In the genomic region with DNA sequence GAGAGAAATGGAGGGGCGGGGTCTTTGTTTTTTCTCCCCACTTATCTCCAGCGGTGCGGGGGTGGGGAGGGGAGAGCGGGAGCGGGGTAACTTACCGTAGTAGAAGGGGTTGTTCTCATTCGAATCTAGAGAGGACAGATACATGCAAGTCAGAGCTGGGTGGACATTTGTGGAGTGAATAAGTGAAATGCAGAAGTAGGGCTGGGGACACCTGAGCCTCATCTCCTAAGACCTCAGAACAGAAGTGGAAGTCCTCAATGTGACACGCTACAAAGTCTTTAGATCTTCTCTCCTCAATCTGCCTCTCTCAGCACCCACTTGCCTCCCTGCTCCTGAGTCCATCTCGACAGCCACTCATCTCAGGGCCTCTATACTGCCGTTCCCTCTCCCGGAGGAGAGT, we compare ENCODE assay signal across 26 mouse cellular contexts. TPM values are rescaled to one million over a fixed set of nuclear protein-coding genes. Genes with fewer than 3 reads are reported as not detected.
DNase-seq lines count a peak whose midpoint lies in the region; ATAC-seq and TF ChIP-seq lines count a peak whose summit lies in the region.
"Had no signal": no experiment of that assay in that cellular context is flagged by ENCODE, and none has a peak within 500 bp of the region (broad histone marks: within the 10 kb centered on the region; RNA-seq: fewer than 3 reads in every experiment).

No protein-coding gene starts in this region.

- no peaks in the 10 kb centered on the region for H3K36me3 ChIP-seq in liver, embryonic 11.5 days (ENCODE audit: control insufficient read depth, insufficient read depth, low read length)
- no peaks in the 10 kb centered on the region for H3K36me3 ChIP-seq in liver, embryonic 12.5 days
- H3K36me3 ChIP-seq in thymus, adult 2 months (ENCODE audit: control insufficient read depth, insufficient read depth, low read length) = 0 out of 2 replicates have a peak, but pooled peaks cover 3% of the 10 kb centered on the region
- H3K36me3 ChIP-seq in splenic B cell, adult 2 months (ENCODE audit: control insufficient read depth, insufficient read depth, low read length, poor library complexity, severe bottlenecking) = peaks cover 2% of the 10 kb centered on the region; the same call in 1 of the 2 replicates
- no peaks in the 10 kb centered on the region for H3K36me3 ChIP-seq in hindbrain, embryonic 16.5 days (ENCODE audit: control insufficient read depth, insufficient read depth, low read length)
- H3K36me3 ChIP-seq: embryonic facial prominence, embryonic 10.5 days; embryonic facial prominence, embryonic 13.5 days; forebrain, embryonic 12.5 days; forebrain, embryonic 15.5 days; heart, embryonic 12.5 days; heart, embryonic 15.5 days; hindbrain, embryonic 10.5 days; hindbrain, embryonic 13.5 days had no signal

- TF ChIP-seq POLR2A in thymus, adult 2 months (IDR thresholded peaks at IDR 0.05; ENCODE audit: control insufficient read depth, extremely low read depth, insufficient read depth, low read length, poor library complexity) = no peak

- peaks cover 2% of the 10 kb centered on the region for H3K27me3 ChIP-seq in liver, embryonic 11.5 days (replicated peaks; ENCODE audit: control insufficient read depth, insufficient read depth, low read length)
- H3K27me3 ChIP-seq in liver, embryonic 12.5 days (replicated peaks) = peaks cover 9% of the 10 kb centered on the region
- H3K27me3 ChIP-seq in thymus, adult 2 months (ENCODE audit: control insufficient read depth, insufficient read depth, low read length) = no peaks in the 10 kb centered on the region
- H3K27me3 ChIP-seq in splenic B cell, adult 2 months (ENCODE audit: control insufficient read depth, insufficient read depth, low read length, poor library complexity, severe bottlenecking) = no peaks in the 10 kb centered on the region
- H3K27me3 ChIP-seq in hindbrain, embryonic 16.5 days (replicated peaks; ENCODE audit: control insufficient read depth, insufficient read depth, low read length) = no peaks in the 10 kb centered on the region

- no peaks in the 10 kb centered on the region; the same call in 1 of the 2 replicates for H3K4me1 ChIP-seq in liver, embryonic 11.5 days (replicated peaks; ENCODE audit: control insufficient read depth, insufficient read depth, low read length)
- peaks cover 25% of the 10 kb centered on the region for H3K4me1 ChIP-seq in liver, embryonic 12.5 days
- H3K4me1 ChIP-seq in thymus, adult 2 months (replicated peaks; ENCODE audit: control insufficient read depth, insufficient read depth, low read length) = peaks cover 74% of the 10 kb centered on the region
- no peaks in the 10 kb centered on the region for H3K4me1 ChIP-seq in hindbrain, embryonic 16.5 days (ENCODE audit: control insufficient read depth, insufficient read depth, low read depth, low read length)
- H3K4me1 ChIP-seq: embryonic facial prominence, embryonic 10.5 days; embryonic facial prominence, embryonic 13.5 days; forebrain, embryonic 12.5 days; forebrain, embryonic 15.5 days; heart, embryonic 12.5 days; heart, embryonic 15.5 days; hindbrain, embryonic 10.5 days; hindbrain, embryonic 13.5 days had no signal

- H3K27ac ChIP-seq in liver, embryonic 11.5 days (ENCODE audit: low read depth, low read length) = no peak overlapping the region
- no peak overlapping the region for H3K27ac ChIP-seq in liver, embryonic 12.5 days
- H3K27ac ChIP-seq in thymus, adult 2 months (ENCODE audit: control insufficient read depth, insufficient read depth, low read length) = peak overlapping the region; percentile 48; the same call in 1 of the 2 replicates
- no peak overlapping the region for H3K27ac ChIP-seq in hindbrain, embryonic 16.5 days (ENCODE audit: low read depth, low read length)
- H3K27ac ChIP-seq: embryonic facial prominence, embryonic 10.5 days; embryonic facial prominence, embryonic 13.5 days; forebrain, embryonic 12.5 days; forebrain, embryonic 15.5 days; heart, embryonic 15.5 days; hindbrain, embryonic 10.5 days; hindbrain, embryonic 13.5 days; hindbrain, postnatal 0 days had no signal

- ATAC-seq in liver, embryonic 11.5 days (replicated peaks; ENCODE audit: low FRiP score) = no peak
- no peak for ATAC-seq in liver, embryonic 12.5 days
- ATAC-seq in hindbrain, embryonic 16.5 days = no peak
- ATAC-seq: forebrain, embryonic 15.5 days; hindbrain, postnatal 0 days had no signal

- WGBS in liver, embryonic 11.5 days = 64% methylated on average over 11 of the region's 11 CpGs
- 65% methylated on average over 11 of the region's 11 CpGs for WGBS in liver, embryonic 12.5 days (ENCODE audit: insufficient replicate concordance)
- WGBS in thymus, adult 2 months = 82% methylated on average over 11 of the region's 11 CpGs
- WGBS in hindbrain, embryonic 16.5 days = 83% methylated on average over 11 of the region's 11 CpGs

- H3K9ac ChIP-seq in liver, embryonic 11.5 days (ENCODE audit: low read depth, low read length) = 0 out of 2 replicates have a peak overlapping the region, but pooled peaks have one; percentile 9
- H3K9ac ChIP-seq in liver, embryonic 12.5 days = no peak overlapping the region
- no peak overlapping the region for H3K9ac ChIP-seq in hindbrain, embryonic 16.5 days (ENCODE audit: low read depth, low read length)
- H3K9ac ChIP-seq: embryonic facial prominence, embryonic 13.5 days; forebrain, embryonic 12.5 days; forebrain, embryonic 15.5 days; heart, embryonic 12.5 days; heart, embryonic 15.5 days; hindbrain, embryonic 13.5 days had no signal

- no peak for DNase-seq in liver, embryonic 11.5 days (ENCODE audit: low spot score)
- no peak for DNase-seq in thymus, adult 2 months
- no peak for DNase-seq in thymus, postnatal 4 days
- peak; percentile 49 for DNase-seq in splenic B cell, adult 2 months (ENCODE audit: low read depth, low spot score)
- DNase-seq: adrenal gland, postnatal 10 days; cerebellum, adult 11 months; cerebellum, adult 2 months; cerebellum, postnatal 36 days; embryo, embryonic 11 days; gastrocnemius, postnatal 25 days; heart, adult 18-20 months; heart, postnatal 10 days; heart, postnatal 36 days had no signal

- H3K4me3 ChIP-seq in liver, embryonic 11.5 days (ENCODE audit: low read depth, low read length) = no peak overlapping the region
- H3K4me3 ChIP-seq in liver, embryonic 12.5 days = no peak overlapping the region
- H3K4me3 ChIP-seq in thymus, adult 2 months (ENCODE audit: control insufficient read depth, insufficient read depth, low read length) = no peak overlapping the region
- H3K4me3 ChIP-seq in hindbrain, embryonic 16.5 days (ENCODE audit: low read length) = no peak overlapping the region
- H3K4me3 ChIP-seq: embryonic facial prominence, embryonic 10.5 days; embryonic facial prominence, embryonic 13.5 days; erythroblast, embryonic 14.5 days; forebrain, embryonic 12.5 days; forebrain, embryonic 15.5 days; heart, embryonic 12.5 days; heart, embryonic 15.5 days; hindbrain, embryonic 10.5 days; hindbrain, embryonic 13.5 days had no signal

- no peak overlapping the region for H3K4me2 ChIP-seq in liver, embryonic 11.5 days
- no peak overlapping the region for H3K4me2 ChIP-seq in liver, embryonic 12.5 days
- no peak overlapping the region for H3K4me2 ChIP-seq in hindbrain, embryonic 16.5 days (ENCODE audit: low read length)
- H3K4me2 ChIP-seq: embryonic facial prominence, embryonic 13.5 days; forebrain, embryonic 12.5 days; forebrain, embryonic 15.5 days; heart, embryonic 12.5 days; heart, embryonic 15.5 days; hindbrain, embryonic 13.5 days had no signal

- no peak for TF ChIP-seq CTCF in thymus, adult 2 months (IDR thresholded peaks at IDR 0.05; ENCODE audit: borderline replicate concordance, control insufficient read depth, extremely low read depth, insufficient read depth, low read length, poor library complexity)

- no peaks in the 10 kb centered on the region for H3K9me3 ChIP-seq in liver, embryonic 11.5 days (ENCODE audit: control insufficient read depth, low read length)
- no peaks in the 10 kb centered on the region for H3K9me3 ChIP-seq in liver, embryonic 12.5 days (replicated peaks)
- H3K9me3 ChIP-seq in hindbrain, embryonic 16.5 days (ENCODE audit: control insufficient read depth, low read length) = no peaks in the 10 kb centered on the region
- H3K9me3 ChIP-seq: embryonic facial prominence, embryonic 10.5 days; embryonic facial prominence, embryonic 13.5 days; forebrain, embryonic 12.5 days; forebrain, embryonic 15.5 days; heart, embryonic 15.5 days; hindbrain, embryonic 10.5 days; hindbrain, embryonic 13.5 days had no signal

RNA-seq across cellular contexts. Expression of gene Fxyd5, which starts 7.0 kb away (rescaled TPM):
- 28.1 and 31.1 TPM in 2 replicates for polyA plus RNA-seq in liver, embryonic 11.5 days (2014; fragmentation: Nextera tagmentation; extraction: Ambion mirVana)
- 19.0 and 22.3 TPM in 2 replicates for polyA plus RNA-seq in liver, embryonic 12.5 days (2016; fragmentation: Nextera tagmentation; extraction: Ambion mirVana)
- polyA plus RNA-seq in thymus, adult 2 months (2012; rRNA removed) = 247 and 283 TPM in 2 replicates
- polyA plus RNA-seq in hindbrain, embryonic 16.5 days (2015; fragmentation: Nextera tagmentation; extraction: Ambion mirVana) = 24.4 and 32.9 TPM in 2 replicates

RNA-seq across cellular contexts. Expression of gene Fxyd7, which starts 16.0 kb away (rescaled TPM):
- polyA plus RNA-seq in liver, embryonic 11.5 days (2014; fragmentation: Nextera tagmentation; extraction: Ambion mirVana) = 1.9 and 2.6 TPM in 2 replicates
- 0.45 and 0.55 TPM in 2 replicates for polyA plus RNA-seq in liver, embryonic 12.5 days (2016; fragmentation: Nextera tagmentation; extraction: Ambion mirVana)
- 1.4 and 2.2 TPM in 2 replicates for polyA plus RNA-seq in thymus, adult 2 months (2012; rRNA removed)
- polyA plus RNA-seq in hindbrain, embryonic 16.5 days (2015; fragmentation: Nextera tagmentation; extraction: Ambion mirVana) = 324 and 417 TPM in 2 replicates
- polyA plus RNA-seq: erythroblast, embryonic 14.5 days; inflammation-experienced regulatory T-cells, adult 6 months had no signal

RNA-seq across cellular contexts. Expression of gene Fxyd1, which starts 21.7 kb away (rescaled TPM):
- polyA plus RNA-seq in liver, embryonic 11.5 days (2014; fragmentation: Nextera tagmentation; extraction: Ambion mirVana) = 23.5 and 35.8 TPM in 2 replicates
- polyA plus RNA-seq in liver, embryonic 12.5 days (2016; fragmentation: Nextera tagmentation; extraction: Ambion mirVana) = 28.2 and 28.3 TPM in 2 replicates
- 46.4 and 107 TPM in 2 replicates for polyA plus RNA-seq in thymus, adult 2 months (2012; rRNA removed)
- 69.4 and 89.9 TPM in 2 replicates for polyA plus RNA-seq in hindbrain, embryonic 16.5 days (2015; fragmentation: Nextera tagmentation; extraction: Ambion mirVana)

RNA-seq across cellular contexts. Expression of gene Lgi4, which starts 23.9 kb away (rescaled TPM):
- polyA plus RNA-seq in liver, embryonic 11.5 days (2014; fragmentation: Nextera tagmentation; extraction: Ambion mirVana) = 0.30 and 0.45 TPM in 2 replicates
- polyA plus RNA-seq in liver, embryonic 12.5 days (2016; fragmentation: Nextera tagmentation; extraction: Ambion mirVana) = 0.06 and 0.19 TPM in 2 replicates
- 1.1 and 1.8 TPM in 2 replicates for polyA plus RNA-seq in thymus, adult 2 months (2012; rRNA removed)
- polyA plus RNA-seq in hindbrain, embryonic 16.5 days (2015; fragmentation: Nextera tagmentation; extraction: Ambion mirVana) = 0.50 and 0.65 TPM in 2 replicates
- polyA plus RNA-seq: erythroblast, embryonic 14.5 days had no signal

RNA-seq across cellular contexts. Expression of gene Fxyd3, which starts 41.2 kb away (rescaled TPM):
- polyA plus RNA-seq in liver, embryonic 11.5 days (2014; fragmentation: Nextera tagmentation; extraction: Ambion mirVana) = 1.2 and 1.7 TPM in 2 replicates
- polyA plus RNA-seq in liver, embryonic 12.5 days (2016; fragmentation: Nextera tagmentation; extraction: Ambion mirVana) = 0.67 and 0.86 TPM in 2 replicates
- polyA plus RNA-seq in thymus, adult 2 months (2012; rRNA removed) = 23.5 and 34.7 TPM in 2 replicates
- 0.43 and 0.95 TPM in 2 replicates for polyA plus RNA-seq in hindbrain, embryonic 16.5 days (2015; fragmentation: Nextera tagmentation; extraction: Ambion mirVana)
- polyA plus RNA-seq: erythroblast, embryonic 14.5 days; forebrain, embryonic 15.5 days had no signal

Comparison
In these comparisons a context has a peak if more than half of its experiments do, and no peak if none do; other contexts are left out.
1. RNA of gene Fxyd7, which starts 16.0 kb away (polyA plus RNA-seq): 324 to 417 TPM in hindbrain, embryonic 16.5 days; 1.4 to 2.2 TPM in thymus, adult 2 months, 1.9 to 2.6 TPM in liver, embryonic 11.5 days and 0.45 to 0.55 TPM in liver, embryonic 12.5 days; every median in the first group is over 10 times any median in the second.